Mouse (Mus musculus): ENCODE measurements around the gene Lsamp.

The Lsamp gene

DNA sequence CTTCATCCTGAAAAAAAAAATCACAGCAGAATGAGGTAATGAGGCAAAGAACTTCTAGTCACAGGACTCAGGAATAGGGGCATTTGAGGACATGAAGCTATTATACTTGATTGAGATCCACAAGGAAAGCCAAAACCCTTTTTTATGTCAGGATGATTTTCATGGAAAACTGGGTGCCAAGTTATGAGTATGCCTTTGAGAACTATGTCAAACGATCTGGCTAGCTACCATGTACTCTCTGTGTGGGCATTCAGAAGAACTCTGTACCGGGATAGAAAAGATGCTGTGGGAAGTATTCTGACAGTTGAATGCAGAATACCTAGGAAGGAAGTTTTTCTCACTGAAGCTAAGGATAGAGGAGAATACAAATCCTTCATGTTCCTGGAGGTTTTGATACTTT lies 1801.4 kb downstream of the Lsamp start:
- peak; percentile 44 for DNase-seq (ENCODE audit: low spot score)

DNA sequence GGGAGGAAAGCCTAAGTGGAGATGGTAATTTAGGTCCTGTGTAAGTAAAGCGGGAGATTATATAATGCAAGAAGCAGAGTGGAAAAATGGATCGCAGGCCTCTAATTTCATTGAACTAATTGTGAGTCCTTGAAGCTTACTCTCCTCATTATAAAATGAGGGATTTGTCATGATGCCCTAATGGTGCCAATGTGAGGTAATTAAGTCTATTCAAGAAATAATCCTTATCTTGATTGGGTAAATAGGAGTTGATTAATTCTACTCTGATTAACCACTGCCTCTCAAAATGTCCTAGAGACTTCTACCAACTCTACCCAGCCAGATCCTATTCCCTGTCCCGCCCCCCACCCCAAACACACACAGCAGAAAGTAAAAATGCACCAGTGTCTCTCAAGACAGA lies 1802.5 kb downstream of the Lsamp start:
- no peak for DNase-seq (ENCODE audit: low spot score)

DNA sequence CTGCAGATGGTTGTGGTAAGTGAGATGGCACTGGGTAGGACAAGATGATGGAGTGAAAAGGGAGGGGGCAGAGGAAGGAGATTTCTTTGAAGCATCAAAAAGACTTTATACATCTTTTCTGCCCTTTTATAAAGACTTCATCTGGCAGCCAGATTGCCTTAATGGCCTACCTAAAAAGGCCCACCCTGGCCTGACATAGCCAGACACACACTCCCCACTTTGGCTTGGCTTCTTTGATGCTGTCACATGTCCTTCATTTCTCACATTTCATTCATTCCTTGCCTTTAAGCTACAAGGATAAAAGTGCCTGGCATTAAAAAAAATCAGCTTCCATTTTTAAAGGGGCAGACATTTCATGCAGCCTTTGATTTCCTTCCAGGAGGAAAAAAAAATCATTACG lies 1803.0 kb downstream of the Lsamp start:
- no peak for DNase-seq (ENCODE audit: low spot score)

DNA sequence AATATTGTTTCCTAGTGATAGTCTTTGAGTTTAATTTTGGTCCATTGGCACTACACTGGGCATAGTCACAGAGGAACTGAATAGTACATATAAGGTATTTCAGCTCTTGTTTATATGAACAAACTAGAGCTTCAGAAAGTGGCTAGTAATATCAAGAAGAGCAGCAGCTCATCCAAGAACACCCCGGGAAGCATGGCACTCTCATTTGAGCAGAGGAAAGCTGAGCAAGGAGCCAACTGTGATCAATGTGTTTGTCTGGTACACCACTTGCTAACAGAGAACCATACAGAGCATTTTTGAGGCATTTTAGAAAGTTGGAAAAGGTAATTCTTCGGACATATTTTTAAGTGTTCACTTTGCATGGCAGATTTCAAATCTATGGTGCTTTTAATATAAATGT lies 1805.9 kb downstream of the Lsamp start:
- DNase-seq (ENCODE audit: low spot score): no peak

DNA sequence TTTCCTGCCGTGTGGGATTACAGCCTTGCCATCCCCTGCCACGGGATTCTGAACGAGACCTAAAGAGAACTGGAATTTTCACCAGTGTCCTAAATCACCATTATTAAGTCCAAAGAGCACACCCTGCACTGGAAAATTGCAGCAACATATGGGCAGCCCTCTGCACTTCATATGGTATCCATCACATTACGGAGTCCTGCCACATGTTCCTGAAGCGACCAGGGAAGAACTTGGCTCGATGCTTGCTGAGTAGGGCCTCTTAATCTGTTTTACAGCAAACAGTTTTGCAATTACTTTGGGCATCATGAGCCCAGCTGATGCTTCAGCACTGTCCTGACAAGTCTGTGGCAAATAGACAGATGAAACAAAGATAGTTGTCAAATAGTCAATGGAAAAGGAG lies 1836.2 kb downstream of the Lsamp start:
- DNase-seq (ENCODE audit: low spot score): no peak

DNA sequence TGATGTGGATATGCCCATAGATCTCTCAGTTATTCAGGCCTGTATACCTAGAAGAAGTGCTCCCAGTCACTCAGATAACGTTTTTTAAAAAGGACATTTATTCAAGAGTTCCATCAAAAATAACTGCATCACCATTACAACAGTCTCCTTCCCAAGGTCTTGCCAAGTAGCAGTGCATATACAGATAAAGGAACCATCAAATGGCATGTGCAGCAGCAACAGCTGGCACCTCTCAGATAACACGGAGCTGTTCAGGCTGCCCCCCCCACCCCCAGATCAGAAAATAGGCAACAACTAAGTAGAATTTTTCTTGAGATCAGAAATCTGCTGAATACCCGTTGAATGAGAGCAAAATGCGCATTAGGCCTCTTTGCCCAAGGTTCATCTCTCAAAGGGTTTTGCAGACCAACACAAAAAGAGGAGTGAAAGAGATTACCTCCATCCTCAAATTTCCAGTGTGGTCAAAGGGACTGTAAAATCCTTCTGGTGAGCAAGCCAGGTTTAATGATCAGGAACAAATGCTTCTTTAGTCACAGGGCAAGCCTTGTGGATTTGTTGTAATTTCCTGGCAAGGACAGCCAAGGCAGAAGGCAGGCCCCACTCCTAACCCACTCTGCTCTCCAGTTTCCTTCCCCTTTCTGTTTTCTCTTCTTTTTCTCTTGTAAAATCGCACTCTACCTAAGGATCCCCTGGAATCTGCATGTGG lies 1842.9 kb downstream of the Lsamp start:
- no peak for DNase-seq (ENCODE audit: low spot score)

DNA sequence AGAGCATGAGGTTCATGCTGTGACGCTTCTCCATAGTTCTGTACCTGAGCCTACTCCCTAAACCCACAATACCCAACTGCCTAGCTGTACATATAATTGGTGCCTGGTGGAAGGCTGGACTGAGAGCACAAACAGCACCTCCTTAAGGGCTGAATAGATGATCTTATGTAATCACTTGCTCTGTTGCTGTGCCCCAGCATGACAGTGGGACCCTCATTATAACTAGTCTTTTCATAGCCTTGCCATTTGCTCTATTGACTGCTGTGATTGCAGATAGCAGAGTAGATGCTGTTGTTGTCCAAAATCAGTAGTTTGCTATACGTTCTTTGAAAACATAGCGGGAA lies 1843.4 kb downstream of the Lsamp start:
- DNase-seq (ENCODE audit: low spot score): no peak

DNA sequence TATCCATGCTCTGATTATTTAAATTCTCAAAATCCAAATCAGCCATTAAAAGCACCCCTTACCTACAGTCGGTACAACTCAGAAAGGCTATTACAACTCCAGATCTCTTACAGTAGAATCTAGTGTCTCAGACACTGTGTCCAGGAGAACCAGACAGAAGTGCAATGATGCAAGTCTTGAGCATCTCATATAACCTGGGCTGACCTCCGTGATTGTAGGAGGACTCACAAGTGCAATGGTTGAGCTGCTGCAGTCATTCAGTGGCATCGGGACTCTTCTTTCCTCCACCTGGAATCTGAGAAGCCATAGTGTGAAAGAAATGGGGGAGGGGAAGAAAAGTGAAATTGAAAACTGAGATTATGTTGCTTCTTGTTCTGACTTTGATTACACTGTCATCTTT lies 1850.5 kb downstream of the Lsamp start:
- DNase-seq (ENCODE audit: low spot score): no peak

DNA sequence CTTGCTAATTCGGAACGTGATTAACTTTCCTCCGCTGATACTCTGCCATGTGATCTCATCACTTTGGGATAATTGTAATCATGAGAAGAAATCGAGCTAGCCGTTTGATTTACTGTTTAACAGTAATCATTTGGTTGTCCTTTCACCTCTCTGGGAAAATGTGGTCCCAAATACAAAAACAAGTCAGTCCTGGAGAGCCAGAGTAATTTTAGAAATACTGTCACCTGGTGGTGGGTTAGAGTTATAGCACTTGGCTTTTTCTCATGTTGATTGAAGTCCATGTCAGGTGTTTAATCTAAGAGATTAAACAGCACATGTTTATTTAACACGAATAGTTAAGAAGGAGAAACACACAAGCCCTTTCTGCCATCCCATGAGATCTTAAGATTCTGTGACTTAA lies 1851.6 kb downstream of the Lsamp start:
- no peak for DNase-seq (ENCODE audit: low spot score)

DNA sequence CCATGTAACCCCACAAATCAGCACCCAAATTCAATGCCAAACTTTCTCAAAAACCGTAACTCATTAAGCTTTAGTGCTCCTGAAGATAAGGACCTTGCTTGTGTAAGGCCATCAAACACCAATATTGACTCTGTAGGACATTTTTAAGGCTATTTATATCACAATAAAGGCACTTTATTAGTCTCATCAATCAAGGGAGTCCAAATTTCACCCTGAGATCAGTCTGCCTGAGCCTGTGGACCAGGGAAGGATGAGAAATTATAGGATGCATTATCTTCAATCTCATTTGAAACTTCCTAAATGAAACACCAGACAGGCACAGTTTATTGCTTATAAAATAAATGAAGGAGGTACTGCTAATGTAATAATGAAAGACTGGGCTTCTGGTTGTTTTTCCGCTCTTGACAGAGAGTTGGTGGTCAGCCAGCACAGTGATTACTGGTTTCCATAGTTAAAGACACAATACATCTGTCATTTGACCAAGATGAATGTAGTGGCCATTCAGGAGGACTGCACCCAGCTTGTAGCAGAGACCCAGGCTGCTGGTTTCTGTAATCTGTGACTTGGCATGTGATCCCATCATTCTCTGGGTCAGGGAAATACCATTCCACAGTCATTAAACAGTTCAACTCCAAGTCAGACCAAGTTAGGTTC lies 1855.7 kb downstream of the Lsamp start:
- DNase-seq (ENCODE audit: low spot score): no peak

DNA sequence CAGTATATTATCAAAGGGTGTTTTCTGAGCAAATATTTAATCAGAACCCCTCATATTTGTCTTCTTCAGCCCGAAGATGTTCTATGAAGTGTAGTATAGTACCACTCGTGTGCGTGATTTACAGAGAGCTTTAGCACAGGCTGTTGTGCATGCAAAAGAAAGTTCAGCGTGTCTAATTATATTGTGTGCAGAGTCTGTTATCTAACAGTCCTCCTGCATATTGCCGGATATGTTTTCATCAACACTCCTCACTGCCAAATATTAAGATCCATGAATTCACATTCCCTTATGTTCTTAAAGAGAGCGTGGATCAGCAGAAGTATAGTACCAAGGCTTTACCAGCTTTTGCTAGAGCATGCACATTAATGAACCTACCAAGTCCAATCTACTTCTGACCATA lies 1862.7 kb downstream of the Lsamp start:
- DNase-seq (ENCODE audit: low spot score): no peak

DNA sequence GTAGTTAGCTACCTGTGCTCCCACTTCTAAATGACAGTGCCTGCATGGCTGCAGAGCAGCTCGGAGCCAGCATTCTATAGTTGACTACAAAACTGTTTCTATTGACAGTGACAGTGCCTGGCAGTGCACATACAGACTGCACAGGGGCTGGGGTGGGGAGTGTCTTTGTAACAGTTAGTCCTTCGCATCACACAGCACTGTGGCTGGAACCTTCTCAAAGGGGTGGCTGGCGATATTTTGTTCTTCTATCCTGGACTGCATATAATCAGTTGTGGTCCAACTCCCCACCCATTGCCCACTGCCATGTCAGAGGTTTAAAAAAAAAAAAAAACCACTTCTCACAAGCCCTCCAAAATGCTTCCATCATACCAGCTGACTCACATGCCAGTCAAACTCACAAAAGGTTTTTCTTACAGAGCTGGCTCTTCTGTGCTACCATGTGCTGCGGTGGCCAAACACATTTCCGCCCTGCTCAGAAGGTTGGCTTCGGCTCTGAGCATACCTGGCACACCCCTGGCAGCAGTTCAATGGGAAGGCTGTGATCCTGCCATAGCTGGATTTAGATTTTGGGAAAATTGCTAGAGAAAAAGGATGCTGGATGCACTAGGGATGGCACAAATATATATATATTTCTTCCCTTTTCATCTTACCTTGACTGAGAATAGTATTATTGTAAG lies 1887.9 kb downstream of the Lsamp start:
- no peak for DNase-seq (ENCODE audit: low spot score)

DNA sequence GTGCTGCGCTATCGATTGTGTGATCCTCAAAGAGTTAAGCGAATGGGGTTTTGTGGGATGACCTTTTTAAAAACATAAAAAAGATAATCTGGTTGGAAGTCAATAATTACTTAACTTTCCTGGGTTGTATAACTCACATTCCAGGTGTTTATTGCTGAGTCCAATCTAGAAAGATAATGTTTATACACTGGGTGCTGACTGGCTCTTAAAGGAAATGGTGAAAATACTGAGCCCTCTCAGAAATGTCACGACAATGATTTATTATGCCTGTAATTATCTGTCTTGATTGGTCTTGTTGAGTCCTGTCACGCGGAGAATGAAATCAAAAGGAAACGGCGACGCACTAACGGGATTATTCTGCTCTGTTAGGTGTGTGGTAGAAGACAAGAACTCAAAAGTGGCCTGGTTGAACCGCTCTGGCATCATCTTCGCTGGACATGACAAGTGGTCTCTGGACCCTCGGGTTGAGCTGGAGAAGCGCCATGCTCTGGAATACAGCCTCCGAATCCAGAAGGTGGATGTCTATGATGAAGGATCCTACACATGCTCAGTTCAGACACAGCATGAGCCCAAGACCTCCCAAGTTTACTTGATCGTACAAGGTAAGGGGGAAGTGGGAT lies 1904.5 kb downstream of the Lsamp start:
- no peak for DNase-seq (ENCODE audit: low spot score)

DNA sequence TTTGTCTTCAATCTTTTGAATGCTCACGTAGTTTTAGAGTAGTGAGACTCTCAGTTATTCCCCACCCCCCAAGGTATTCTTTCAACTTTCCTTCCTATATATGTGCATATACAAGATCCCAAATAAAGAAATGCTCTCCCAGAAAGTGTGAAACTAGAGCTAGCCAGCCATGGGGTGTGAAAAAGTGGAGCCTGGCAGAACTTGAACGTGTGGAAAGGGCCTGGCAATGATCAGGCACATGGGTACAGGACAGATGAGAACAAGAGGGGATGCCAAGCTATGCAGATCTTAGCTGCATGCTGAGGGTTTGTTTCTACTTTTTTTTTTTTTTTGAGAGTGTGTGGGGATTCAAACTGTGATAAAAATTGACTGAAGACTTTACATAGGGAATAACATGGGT lies 1916.6 kb downstream of the Lsamp start:
- peak; percentile 45 for DNase-seq (ENCODE audit: low spot score)

DNA sequence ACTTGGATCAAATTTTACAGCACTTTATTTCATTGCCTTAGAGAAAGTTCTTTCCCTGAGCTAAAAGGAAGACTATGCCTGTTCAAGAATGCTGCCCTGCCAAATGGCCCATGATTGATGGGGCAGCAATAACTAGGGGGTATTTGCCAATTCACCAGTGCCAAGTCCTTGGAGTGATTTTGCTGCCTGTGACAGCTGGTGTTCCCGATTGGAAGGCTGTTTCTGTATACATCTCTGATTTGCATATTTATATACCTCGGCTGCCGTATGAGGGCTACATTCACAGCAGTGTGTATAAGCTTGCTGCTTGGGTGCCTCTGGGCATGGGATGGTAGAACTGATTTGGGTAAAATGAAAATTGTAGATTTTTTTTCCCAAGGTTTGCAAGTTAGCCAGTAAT lies 1919.5 kb downstream of the Lsamp start:
- DNase-seq (ENCODE audit: low spot score): no peak

DNA sequence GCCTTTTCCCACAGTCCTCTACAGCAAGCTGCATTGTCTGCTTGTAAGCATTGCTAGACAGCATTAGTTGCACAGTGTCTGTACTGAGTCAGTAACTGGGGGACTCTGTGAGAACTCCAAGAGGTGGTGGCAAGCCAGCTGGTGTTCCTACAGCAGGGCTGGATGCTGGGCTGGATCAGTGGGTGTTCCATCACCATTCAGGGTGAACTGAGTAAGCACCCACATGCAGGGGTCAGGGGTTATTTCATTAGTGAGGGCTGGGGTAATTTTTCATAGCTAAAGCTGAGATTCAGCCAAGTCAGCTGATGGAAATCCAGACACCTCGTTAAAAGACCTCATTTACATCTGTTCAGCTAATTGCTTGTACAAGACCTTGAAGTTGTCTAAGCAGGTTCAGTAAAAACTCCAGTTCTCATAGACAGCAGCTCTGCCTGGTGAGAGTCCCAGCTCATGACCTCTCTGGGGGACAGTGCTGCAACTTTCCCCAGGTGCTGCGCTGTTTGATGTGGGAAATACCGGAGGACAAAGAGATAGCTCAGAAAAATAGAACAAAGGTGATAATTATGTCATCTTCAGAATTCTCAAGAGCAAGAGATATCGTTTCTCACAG lies 1928.5 kb downstream of the Lsamp start:
- DNase-seq (ENCODE audit: low spot score): no peak

DNA sequence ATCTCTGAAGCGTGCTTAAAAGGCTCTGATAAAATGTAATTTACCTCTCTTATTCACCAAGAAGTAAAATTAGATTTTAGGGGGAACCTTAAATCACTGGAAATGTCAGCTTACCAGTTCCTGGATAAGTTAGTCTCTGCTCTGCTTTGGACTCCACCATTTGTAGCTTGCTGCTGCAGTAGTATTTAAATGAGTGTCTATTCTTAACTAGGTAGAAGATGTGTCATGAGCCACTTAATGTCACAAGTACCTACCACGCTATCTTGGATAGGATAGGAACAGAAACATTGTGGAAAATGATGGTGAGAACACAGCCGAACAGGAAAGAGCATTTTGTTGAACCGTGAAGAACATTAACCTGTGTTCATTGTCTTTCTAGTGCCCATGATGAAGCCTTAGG lies 1929.2 kb downstream of the Lsamp start:
- DNase-seq (ENCODE audit: low spot score): no peak

DNA sequence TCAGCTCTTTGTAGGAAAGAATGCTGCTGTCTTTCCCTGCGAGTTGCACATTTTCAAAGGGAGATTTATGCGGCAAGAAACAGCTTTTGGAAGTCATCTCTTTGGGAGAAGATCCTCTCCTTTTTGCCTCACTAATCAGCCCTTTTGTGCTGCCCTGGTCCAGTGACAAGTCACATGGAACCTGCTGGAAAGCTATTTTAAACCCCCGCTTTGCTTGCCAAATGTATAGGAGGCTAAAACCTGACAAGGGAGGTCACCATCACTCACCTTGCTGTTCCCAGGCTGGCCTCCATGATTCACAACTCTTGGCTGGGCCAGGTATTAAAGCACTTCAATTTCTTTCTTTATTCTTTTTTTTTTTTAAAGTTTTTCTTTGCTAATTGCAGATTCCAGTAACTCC lies 1932.2 kb downstream of the Lsamp start:
- DNase-seq (ENCODE audit: low spot score): no peak

DNA sequence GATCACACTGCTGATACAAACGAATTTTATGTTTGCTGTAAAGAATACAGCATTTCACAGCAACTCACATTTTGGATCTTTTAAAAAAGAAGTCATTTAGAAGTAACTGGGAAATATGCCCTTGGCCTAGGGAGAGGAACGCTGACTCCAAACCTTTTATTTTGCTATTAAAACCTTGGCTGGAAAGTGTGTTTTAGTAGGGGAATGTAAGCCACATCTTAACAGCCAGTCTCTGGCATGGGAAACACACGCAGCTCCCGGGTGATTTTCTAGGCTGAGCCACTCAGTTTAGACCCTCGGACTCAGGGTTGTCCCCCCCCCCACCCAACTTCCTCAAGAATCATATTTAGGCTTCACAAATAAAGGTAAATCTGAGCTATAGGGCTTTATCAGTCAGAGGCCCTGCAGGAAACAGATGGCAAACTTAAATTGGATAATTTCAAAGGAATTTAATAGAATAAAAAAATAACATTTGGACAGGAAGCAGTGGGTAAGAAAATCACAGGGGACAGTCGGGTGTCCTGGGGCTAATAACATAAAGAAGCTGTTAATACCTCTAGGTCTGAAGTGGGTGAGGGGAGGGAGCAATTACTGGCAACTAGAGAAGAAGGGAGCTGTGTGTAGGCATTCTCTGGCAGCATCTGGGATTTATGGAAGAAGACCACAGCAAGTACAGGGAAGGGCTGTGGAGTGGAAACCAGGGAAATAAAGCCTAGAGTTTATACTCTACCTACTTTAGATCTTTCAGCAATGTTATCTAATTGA lies 1933.1 kb downstream of the Lsamp start:
- no peak for DNase-seq (ENCODE audit: low spot score)

DNA sequence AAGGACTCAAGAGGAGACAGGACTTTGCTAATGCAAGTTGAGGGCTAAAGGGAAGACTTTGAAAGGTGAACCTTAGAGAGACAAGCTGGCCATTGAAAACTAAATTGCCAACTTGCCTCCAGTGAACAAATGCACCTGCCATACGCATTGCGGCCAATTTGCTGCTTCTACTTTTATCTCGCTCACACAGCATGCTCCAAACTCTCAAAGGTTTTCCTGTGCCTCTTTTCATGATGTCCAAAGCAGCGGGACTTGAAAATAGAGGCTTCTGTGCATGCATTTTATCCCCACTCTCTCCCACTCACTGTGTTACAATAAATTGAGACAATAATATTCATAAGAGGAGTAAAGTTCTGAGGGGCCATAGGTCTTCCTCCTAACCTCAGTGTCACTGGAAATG lies 1945.4 kb downstream of the Lsamp start:
- DNase-seq (ENCODE audit: low spot score): no peak

DNA sequence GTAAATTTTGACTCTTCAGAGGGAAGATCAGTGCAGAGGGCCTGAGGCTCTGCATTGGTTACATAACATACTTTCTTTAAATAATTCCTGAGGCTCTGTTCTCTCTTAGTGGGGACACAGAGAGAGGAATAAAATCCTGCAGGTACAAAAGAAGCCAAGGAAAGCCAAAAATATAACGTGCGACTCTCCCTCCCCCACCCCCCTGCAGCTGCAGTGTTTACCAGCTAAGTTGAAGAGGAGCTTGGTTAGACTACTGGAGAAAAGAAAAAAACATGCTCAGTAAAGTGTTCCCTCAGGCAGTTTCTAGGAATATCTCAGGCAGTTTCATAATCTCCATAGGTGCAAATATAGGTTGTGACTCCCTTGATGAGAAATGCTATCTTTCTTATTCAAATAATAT lies 1951.5 kb downstream of the Lsamp start:
- DNase-seq (ENCODE audit: low spot score): peak; percentile 45
